Mouse (Mus musculus): ENCODE results near the gene Tuba1b.
"Not testable (repeated sequence)": the region's sequence is repeated elsewhere in the genome, so short reads cannot be mapped to it uniquely, and the experiment has no call there.

The Tuba1b gene

GRCm38 (mm10) chr15:98922581-98922980 lies 11.8 kb downstream of the Tuba1b start:
- DNase-seq (ENCODE audit: low read depth) = no peak

- no peak for DNase-seq (ENCODE audit: low read depth)
These were observed 12.9 kb downstream of the Tuba1b start for GRCm38 (mm10) chr15:98921510-98921909.

GRCm38 (mm10) chr15:98918499-98918895 lies 15.9 kb downstream of the Tuba1b start:
- DNase-seq (ENCODE audit: low read depth) = not testable (repeated sequence)

GRCm38 (mm10) chr15:98917538-98918498 lies 16.5 kb downstream of the Tuba1b start, which contains the start of gene Lmbr1l:
Gene Lmbr1l, minus strand, starts transcription at chr15:98918231.
- DNase-seq (ENCODE audit: low read depth) = peak; percentile 100

- DNase-seq (ENCODE audit: low read depth) = peak; percentile 52
These were observed 17.3 kb downstream of the Tuba1b start for GRCm38 (mm10) chr15:98917091-98917490.

GRCm38 (mm10) chr15:98916016-98916415 lies 18.3 kb downstream of the Tuba1b start:
- no peak for DNase-seq (ENCODE audit: low read depth)

GRCm38 (mm10) chr15:98914903-98915302 lies 19.5 kb downstream of the Tuba1b start:
- DNase-seq (ENCODE audit: low read depth) = no peak

- DNase-seq (ENCODE audit: low read depth) = no peak
These were observed 29.7 kb downstream of the Tuba1b start for GRCm38 (mm10) chr15:98904692-98905091.

- DNase-seq (ENCODE audit: low read depth) = no peak
These were observed 31.8 kb downstream of the Tuba1b start for GRCm38 (mm10) chr15:98902600-98902999.

GRCm38 (mm10) chr15:98901530-98901929 lies 32.8 kb downstream of the Tuba1b start:
- no peak for DNase-seq (ENCODE audit: low read depth)

GRCm38 (mm10) chr15:98897928-98898800 lies 36.2 kb downstream of the Tuba1b start, which contains the start of gene Dhh:
Gene Dhh, minus strand, starts transcription at chr15:98898540.
- DNase-seq (ENCODE audit: low read depth) = no peak

- no peak for DNase-seq (ENCODE audit: low read depth)
These were observed 36.9 kb downstream of the Tuba1b start for GRCm38 (mm10) chr15:98897495-98897894.

- DNase-seq (ENCODE audit: low read depth) = no peak
These were observed 38.5 kb downstream of the Tuba1b start for GRCm38 (mm10) chr15:98895635-98896589.

- DNase-seq (ENCODE audit: low read depth) = no peak
These were observed 39.4 kb downstream of the Tuba1b start for GRCm38 (mm10) chr15:98894746-98895634.

GRCm38 (mm10) chr15:98893940-98894745 lies 40.2 kb downstream of the Tuba1b start, which contains the start of gene Rhebl1:
Gene Rhebl1, minus strand, starts transcription at chr15:98894540.
- DNase-seq (ENCODE audit: low read depth) = no peak

- DNase-seq (ENCODE audit: low read depth) = no peak
These were observed 41.3 kb downstream of the Tuba1b start for GRCm38 (mm10) chr15:98893036-98893435.

- DNase-seq (ENCODE audit: low read depth) = peak; percentile 93
These were observed 42.3 kb downstream of the Tuba1b start for GRCm38 (mm10) chr15:98891907-98892606.

- DNase-seq (ENCODE audit: low read depth) = no peak
These were observed 43.1 kb downstream of the Tuba1b start for GRCm38 (mm10) chr15:98891198-98891742.
